Mouse (Mus musculus) embryonic facial prominence, embryonic 15.5 days (tissue): Measurements from ENCODE around the gene Nos1ap. TPM values are rescaled to one million over a fixed set of nuclear protein-coding genes. Genes with fewer than 3 reads are reported as not detected.

Experiments used
- ATAC-seq: fragments of 200-750 bp; cut with Nextera tagmentation; 2 replicates; pipeline ENCODE4 v1.8.0; 2017; ENCODE audit warnings: low read depth, moderate TSS enrichment; ENCODE audit not compliant: insufficient number of reproducible peaks, low FRiP score, low TSS enrichment
- H3K27ac ChIP-seq: fragments of 300-500 bp; sonication (generic); replicated peaks from 2 replicates; pipeline ENCODE4 v1.5.1; 2015; ENCODE audit warnings: mild to moderate bottlenecking, inconsistent platforms
- H3K27me3 ChIP-seq: fragments of 300-500 bp; sonication (generic); 2 replicates; pipeline ENCODE4 v1.6.1; 2015; ENCODE audit warnings: inconsistent platforms
- H3K36me3 ChIP-seq: fragments of 300-500 bp; sonication (generic); 2 replicates; pipeline ENCODE4 v1.6.1; 2015; ENCODE audit warnings: mild to moderate bottlenecking, inconsistent platforms
- H3K4me1 ChIP-seq: fragments of 300-500 bp; sonication (generic); 2 replicates; pipeline ENCODE4 v1.6.1; 2015; ENCODE audit warnings: inconsistent platforms
- H3K4me2 ChIP-seq: fragments of 300-500 bp; sonication (generic); replicated peaks from 2 replicates; pipeline ENCODE4 v1.6.1; 2015; ENCODE audit warnings: mild to moderate bottlenecking, inconsistent platforms
- H3K4me3 ChIP-seq: fragments of 300-500 bp; sonication (generic); replicated peaks from 2 replicates; pipeline ENCODE4 v1.5.1; 2015; ENCODE audit warnings: mild to moderate bottlenecking, inconsistent platforms
- H3K9ac ChIP-seq: fragments of 300-500 bp; sonication (generic); 2 replicates; pipeline ENCODE4 v1.6.1; 2015; ENCODE audit warnings: inconsistent platforms
- H3K9me3 ChIP-seq: fragments of 300-500 bp; sonication (generic); replicated peaks from 2 replicates; pipeline ENCODE4 v1.6.1; 2016; ENCODE audit warnings: inconsistent platforms
- WGBS: fragments of 180-500 bp; shearing (Covaris S2); methylation state at CpG from one replicate; pipeline ENCODE4 v1.1.7; 2015; 5-methylcytosine and 5-hydroxymethylcytosine counted together
- polyA plus RNA-seq: library from polyadenylated mRNA; unstranded; fragments of >200 nt; fragmentation: Nextera tagmentation; extraction: Ambion mirVana; gene quantifications from 2 replicates; pipeline ENCODE4 v1.2.1, GENCODE M21; 2015

The Nos1ap gene
- polyA plus RNA-seq, 1 experiment from 2014 or later = 13.1 TPM

DNA sequence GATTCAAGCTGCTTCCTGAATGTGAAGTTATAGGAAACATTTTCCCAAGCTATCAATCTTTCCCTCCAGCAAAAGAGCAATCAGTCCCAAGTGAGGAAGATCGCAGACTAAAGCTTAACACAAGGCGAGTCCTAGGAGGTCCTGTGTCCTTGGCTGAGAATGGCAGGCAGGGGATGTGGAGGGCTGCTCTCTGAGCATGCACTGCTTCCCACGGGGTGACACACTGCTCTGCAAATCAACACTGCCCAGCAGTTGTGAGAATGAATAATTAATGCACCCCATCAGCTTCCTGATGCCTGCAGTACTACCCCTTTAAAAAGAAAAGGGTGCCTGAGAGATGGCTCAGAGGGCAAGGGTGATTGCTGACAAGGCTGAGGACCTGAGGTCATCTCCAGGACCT lies 136.2 kb downstream of the Nos1ap start:
- Histone ChIP-seq H3K36me3 (no peaks in the 10 kb centered on the region), H3K27ac (no peak overlapping the region), H3K9ac (no peak overlapping the region), H3K4me1 (no peaks in the 10 kb centered on the region), H3K4me2 (no peak overlapping the region), H3K9me3 (no peaks in the 10 kb centered on the region), H3K4me3 (no peak overlapping the region), H3K27me3 (no peaks in the 10 kb centered on the region)
- ATAC-seq = no peak
- 67% methylated on average over 3 of the region's 3 CpGs for WGBS

- Histone ChIP-seq H3K9ac (no peak overlapping the region), H3K4me2 (no peak overlapping the region), H3K9me3 (no peaks in the 10 kb centered on the region), H3K27me3 (no peaks in the 10 kb centered on the region), H3K27ac (no peak overlapping the region), H3K4me3 (no peak overlapping the region), H3K36me3 (no peaks in the 10 kb centered on the region), H3K4me1 (no peaks in the 10 kb centered on the region)
- WGBS = 37% methylated on average over 2 of the region's 2 CpGs
- no peak for ATAC-seq
Measured at GRCm38 (mm10) chr1:170448244-170448643, 141.4 kb downstream of the Nos1ap start.

DNA sequence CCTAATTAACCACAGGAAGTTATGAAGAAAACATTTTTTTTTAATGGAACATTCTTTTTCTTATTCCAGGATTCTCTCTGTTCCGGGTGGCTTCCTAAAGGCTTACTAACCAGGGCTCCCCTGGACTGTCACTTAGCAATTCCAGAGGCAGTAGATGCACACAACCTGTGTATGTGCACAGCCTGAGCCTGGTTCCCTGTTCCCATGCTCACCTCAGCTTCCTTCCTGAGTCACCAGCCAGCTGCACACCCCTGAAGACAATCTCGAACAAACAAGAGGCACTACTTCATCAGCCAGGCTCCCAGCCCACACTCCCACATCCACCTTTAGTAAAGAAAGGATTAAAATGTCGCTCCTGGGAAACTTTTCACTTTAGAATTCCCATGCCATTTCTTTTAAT lies 144.2 kb downstream of the Nos1ap start:
- Histone ChIP-seq H3K27ac (no peak overlapping the region), H3K4me2 (no peak overlapping the region), H3K36me3 (no peaks in the 10 kb centered on the region), H3K4me3 (no peak overlapping the region), H3K4me1 (no peaks in the 10 kb centered on the region), H3K9me3 (no peaks in the 10 kb centered on the region), H3K9ac (no peak overlapping the region), H3K27me3 (no peaks in the 10 kb centered on the region)
- 56% methylated on average over 3 of the region's 3 CpGs for WGBS
- ATAC-seq = no peak

DNA sequence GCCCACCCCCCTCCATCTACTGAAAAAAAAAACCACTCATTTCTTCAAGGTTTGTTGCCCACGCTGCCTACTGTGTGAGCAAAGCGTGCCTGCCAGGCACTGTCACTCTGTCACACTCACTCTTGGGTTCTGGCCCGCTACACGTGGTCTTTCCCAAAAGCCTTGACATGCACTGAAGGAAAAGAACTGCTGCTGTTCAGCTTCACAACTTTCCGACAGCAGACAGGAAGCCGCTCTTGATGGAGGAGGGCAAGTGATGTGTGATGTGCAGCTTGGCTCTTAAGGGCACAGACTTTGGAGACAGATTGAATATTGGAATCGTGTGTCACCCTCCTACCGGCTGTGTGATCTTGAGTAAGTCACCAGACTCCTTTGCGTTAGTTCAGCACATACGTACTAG lies 149.3 kb downstream of the Nos1ap start:
- WGBS = 80% methylated on average over 10 of the region's 10 CpGs
- no peak overlapping the region for H3K27ac ChIP-seq
- ATAC-seq = no peak
- no peaks in the 10 kb centered on the region for H3K9me3 ChIP-seq
- H3K4me3 ChIP-seq = no peak overlapping the region
- H3K36me3 ChIP-seq = no peaks in the 10 kb centered on the region
- no peak overlapping the region for H3K4me2 ChIP-seq
- no peak overlapping the region for H3K9ac ChIP-seq
- H3K4me1 ChIP-seq = no peaks in the 10 kb centered on the region
- H3K27me3 ChIP-seq = no peaks in the 10 kb centered on the region

- Histone ChIP-seq H3K27me3 (no peaks in the 10 kb centered on the region), H3K27ac (no peak overlapping the region), H3K4me2 (no peak overlapping the region), H3K9ac (no peak overlapping the region), H3K9me3 (no peaks in the 10 kb centered on the region), H3K4me1 (no peaks in the 10 kb centered on the region), H3K36me3 (no peaks in the 10 kb centered on the region), H3K4me3 (no peak overlapping the region)
- no peak for ATAC-seq
- WGBS = 41% methylated on average over 7 of the region's 7 CpGs
Measured at GRCm38 (mm10) chr1:170438471-170439151, 151.1 kb downstream of the Nos1ap start.

- Histone ChIP-seq H3K27ac (no peak overlapping the region), H3K27me3 (no peaks in the 10 kb centered on the region), H3K4me1 (no peaks in the 10 kb centered on the region), H3K9me3 (no peaks in the 10 kb centered on the region), H3K36me3 (no peaks in the 10 kb centered on the region), H3K4me3 (no peak overlapping the region), H3K9ac (no peak overlapping the region), H3K4me2 (no peak overlapping the region)
- ATAC-seq = no peak
- WGBS = 54% methylated on average over 4 of the region's 4 CpGs
Measured at GRCm38 (mm10) chr1:170434146-170434545, 155.5 kb downstream of the Nos1ap start.

DNA sequence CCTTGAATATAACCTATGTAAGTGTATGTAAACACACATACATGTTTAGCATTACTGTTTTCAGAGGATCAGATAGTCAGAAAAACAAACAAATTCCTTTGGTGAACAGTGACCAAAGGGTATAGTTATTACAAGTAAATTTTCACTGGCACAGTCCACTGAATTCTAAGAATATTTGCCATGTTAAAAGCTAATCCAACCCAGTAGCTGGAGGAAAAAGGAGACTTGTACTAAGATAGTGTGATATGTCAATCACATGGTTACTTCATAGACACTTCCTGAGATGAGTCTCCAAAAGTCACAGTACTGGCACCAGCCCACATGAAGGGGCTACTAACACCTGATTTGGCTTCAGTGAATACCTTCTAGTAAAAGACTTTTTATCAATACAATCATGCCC lies 156.0 kb downstream of the Nos1ap start:
- no peaks in the 10 kb centered on the region for H3K4me1 ChIP-seq
- no peak for ATAC-seq
- H3K4me3 ChIP-seq = no peak overlapping the region
- no peak overlapping the region for H3K4me2 ChIP-seq
- H3K36me3 ChIP-seq = no peaks in the 10 kb centered on the region
- H3K27ac ChIP-seq = no peak overlapping the region
- no peaks in the 10 kb centered on the region for H3K9me3 ChIP-seq
- no peaks in the 10 kb centered on the region for H3K27me3 ChIP-seq
- no peak overlapping the region for H3K9ac ChIP-seq

DNA sequence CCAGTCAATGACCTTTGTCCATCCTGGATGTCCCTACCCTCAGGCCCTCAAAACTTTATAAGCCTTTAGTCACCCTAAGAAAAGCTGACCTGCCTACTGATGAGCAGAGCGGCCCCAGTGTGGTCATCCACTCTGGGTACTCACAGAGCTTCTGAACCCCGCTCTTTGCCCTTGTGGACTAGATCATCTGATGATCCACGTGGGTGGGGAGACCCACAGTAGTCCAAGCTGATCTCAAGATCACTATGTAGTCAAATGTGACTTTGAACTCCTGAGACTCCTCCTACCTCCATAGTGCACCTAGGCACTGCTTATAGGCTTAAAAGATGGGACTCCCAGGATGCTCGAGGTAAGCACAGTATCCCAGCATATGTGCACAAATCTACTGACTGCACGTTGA lies 157.4 kb downstream of the Nos1ap start:
- ATAC-seq = no peak
- 81% methylated on average over 5 of the region's 5 CpGs for WGBS

DNA sequence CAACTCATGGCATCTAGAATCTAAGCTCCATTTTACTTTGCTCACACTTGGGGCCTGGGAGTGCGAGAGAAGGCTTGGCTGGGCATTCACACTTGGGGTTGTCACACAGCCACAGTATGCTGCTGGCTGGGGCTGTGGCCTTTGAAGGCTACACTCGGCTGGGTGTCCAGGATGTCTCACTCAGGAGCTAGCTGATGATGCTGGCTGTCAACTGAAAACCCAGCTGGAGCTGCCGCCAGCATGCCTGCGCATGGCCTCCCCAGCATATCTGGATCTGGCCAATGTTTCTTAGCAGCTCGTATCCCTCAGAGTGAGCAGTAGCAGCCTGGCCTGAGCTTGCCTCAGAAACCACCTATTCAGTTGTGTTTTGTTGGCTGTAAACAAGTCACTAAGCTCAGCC lies 158.3 kb downstream of the Nos1ap start:
- Histone ChIP-seq H3K4me3 (no peak overlapping the region), H3K9ac (no peak overlapping the region), H3K27me3 (no peaks in the 10 kb centered on the region), H3K36me3 (no peaks in the 10 kb centered on the region), H3K27ac (no peak overlapping the region), H3K9me3 (no peaks in the 10 kb centered on the region), H3K4me2 (no peak overlapping the region), H3K4me1 (no peaks in the 10 kb centered on the region)
- 70% methylated on average over 5 of the region's 5 CpGs for WGBS
- ATAC-seq = no peak

More for the DNA sequence above, 157.4 kb downstream of the Nos1ap start:
- Histone ChIP-seq H3K4me3 (no peak overlapping the region), H3K27me3 (no peaks in the 10 kb centered on the region), H3K4me1 (no peaks in the 10 kb centered on the region), H3K9me3 (no peaks in the 10 kb centered on the region), H3K9ac (no peak overlapping the region), H3K27ac (no peak overlapping the region), H3K4me2 (no peak overlapping the region), H3K36me3 (no peaks in the 10 kb centered on the region)

DNA sequence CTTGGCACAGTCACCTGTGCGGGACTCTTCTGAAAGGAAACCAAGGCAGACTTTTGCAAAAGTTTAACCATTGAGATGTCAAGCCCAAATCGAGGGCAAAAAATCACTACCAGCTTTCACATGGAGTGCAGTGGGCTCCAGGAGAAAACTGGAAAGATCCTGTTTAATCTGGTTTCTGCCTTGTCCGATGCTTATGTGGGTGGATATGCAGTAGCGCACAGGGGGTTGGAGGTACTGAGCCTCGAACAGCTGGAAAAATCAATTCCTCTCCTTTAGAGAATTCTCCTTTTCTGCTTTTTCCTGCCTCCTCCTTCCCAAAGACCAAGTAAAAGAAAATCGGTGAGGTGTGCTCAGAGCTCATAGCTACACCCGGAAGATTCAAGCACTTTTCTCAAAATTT lies 159.0 kb downstream of the Nos1ap start:
- 86% methylated on average over 7 of the region's 7 CpGs for WGBS

GRCm38 (mm10) chr1:170429656-170430055 lies 160.0 kb downstream of the Nos1ap start:
- Histone ChIP-seq H3K4me2 (no peak overlapping the region), H3K9ac (no peak overlapping the region), H3K36me3 (no peaks in the 10 kb centered on the region), H3K4me3 (no peak overlapping the region), H3K4me1 (no peaks in the 10 kb centered on the region), H3K9me3 (no peaks in the 10 kb centered on the region), H3K27me3 (no peaks in the 10 kb centered on the region), H3K27ac (no peak overlapping the region)
- no peak for ATAC-seq
- 75% methylated on average over 6 of the region's 6 CpGs for WGBS

More for the DNA sequence above, 159.0 kb downstream of the Nos1ap start:
- no peaks in the 10 kb centered on the region for H3K4me1 ChIP-seq
- no peak overlapping the region for H3K9ac ChIP-seq
- ATAC-seq = no peak
- no peak overlapping the region for H3K4me2 ChIP-seq
- no peak overlapping the region for H3K4me3 ChIP-seq
- no peaks in the 10 kb centered on the region for H3K27me3 ChIP-seq
- no peak overlapping the region for H3K27ac ChIP-seq
- H3K36me3 ChIP-seq = no peaks in the 10 kb centered on the region
- H3K9me3 ChIP-seq = no peaks in the 10 kb centered on the region

DNA sequence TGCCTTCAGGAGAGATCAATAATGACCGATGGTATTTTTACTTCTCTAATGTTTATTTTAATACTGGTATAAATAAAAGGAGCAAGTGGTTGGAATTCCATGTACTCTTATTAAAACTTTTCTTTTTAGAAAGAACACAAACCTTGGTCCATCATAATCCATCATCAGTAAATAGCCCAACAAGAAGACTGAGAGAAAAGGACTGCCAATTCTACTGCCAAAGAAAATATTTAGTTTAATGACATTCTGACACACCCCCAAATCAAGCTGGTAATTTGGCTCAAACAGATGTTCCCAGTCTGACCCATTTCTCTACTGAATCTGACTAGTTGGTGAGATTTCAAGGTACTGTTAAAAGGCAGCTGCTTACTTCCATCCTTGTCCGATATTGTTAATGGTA lies 161.5 kb downstream of the Nos1ap start:
- H3K36me3 ChIP-seq = no peaks in the 10 kb centered on the region
- no peak overlapping the region for H3K4me2 ChIP-seq
- H3K4me3 ChIP-seq = no peak overlapping the region
- 91% methylated on average over 2 of the region's 2 CpGs for WGBS
- no peak for ATAC-seq
- H3K27me3 ChIP-seq = no peaks in the 10 kb centered on the region
- H3K4me1 ChIP-seq = no peaks in the 10 kb centered on the region
- H3K27ac ChIP-seq = no peak overlapping the region
- H3K9ac ChIP-seq = no peak overlapping the region
- H3K9me3 ChIP-seq = no peaks in the 10 kb centered on the region
